9 mouse cellular contexts compared by ENCODE assay signal in the genomic region with DNA sequence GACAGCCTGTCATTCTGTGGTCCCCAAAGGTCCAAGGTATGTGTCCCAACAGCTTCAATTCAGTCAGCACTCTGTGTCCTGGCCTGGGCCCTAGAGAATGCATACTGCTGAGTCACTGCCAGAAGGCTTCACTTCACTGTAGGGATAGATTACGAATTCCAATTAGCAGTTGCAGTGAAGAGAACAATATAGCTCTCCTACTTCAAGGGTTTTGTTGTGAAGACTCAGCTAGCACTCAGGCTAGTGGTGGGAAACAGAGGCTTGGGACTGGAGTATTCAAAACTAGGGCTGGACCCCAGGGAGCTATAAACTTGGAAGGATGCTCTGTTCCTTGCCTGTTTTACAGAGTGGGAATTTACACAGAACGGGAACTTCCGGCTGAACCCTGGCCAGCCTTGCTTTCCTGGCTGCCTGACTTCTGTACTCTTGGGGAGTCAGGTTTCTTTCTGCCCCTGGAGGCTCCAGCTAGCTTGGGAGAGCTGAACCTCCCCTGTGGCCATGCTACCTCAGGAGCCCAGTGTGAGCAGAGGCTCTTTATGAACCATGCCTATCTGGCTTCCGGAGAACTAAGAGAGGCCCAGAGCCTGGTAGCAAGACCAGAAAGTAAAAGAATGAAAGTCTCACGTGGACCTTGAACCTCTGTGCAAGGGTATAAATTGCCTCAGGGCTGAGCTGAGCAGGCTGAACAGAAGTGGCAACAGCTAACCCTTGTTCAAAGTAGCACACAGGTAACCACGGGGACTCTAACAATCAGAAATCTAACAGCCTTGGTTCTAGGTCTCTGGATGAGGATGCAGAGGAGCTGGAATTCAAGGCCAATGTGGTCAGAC. TPM values are rescaled to one million over a fixed set of nuclear protein-coding genes. Genes with fewer than 3 reads are reported as not detected.
A peak's percentile ranks its signal among the peaks of the same experiment; 100 is the strongest.
DNase-seq lines count a peak whose midpoint lies in the region; ATAC-seq lines count a peak whose summit lies in the region.
"Had no signal": no experiment of that assay in that cellular context is flagged by ENCODE, and none has a peak within 500 bp of the region (broad histone marks: within the 10 kb centered on the region; RNA-seq: fewer than 3 reads in every experiment).

No protein-coding gene starts in this region.

- WGBS in forebrain, embryonic 10.5 days = 60% methylated on average over 6 of the region's 6 CpGs
- 55% methylated on average over 6 of the region's 6 CpGs for WGBS in forebrain, embryonic 15.5 days
- WGBS in heart, embryonic 11.5 days (ENCODE audit: insufficient replicate concordance) = 52% methylated on average over 6 of the region's 6 CpGs

- no peaks in the 10 kb centered on the region for H3K27me3 ChIP-seq in forebrain, embryonic 10.5 days (ENCODE audit: poor library complexity, severe bottlenecking)
- no peaks in the 10 kb centered on the region for H3K27me3 ChIP-seq in forebrain, embryonic 15.5 days
- no peaks in the 10 kb centered on the region for H3K27me3 ChIP-seq in heart, embryonic 11.5 days (ENCODE audit: control insufficient read depth, insufficient read depth, low read length)
- H3K27me3 ChIP-seq: hindbrain, embryonic 15.5 days had no signal

- H3K9ac ChIP-seq in forebrain, embryonic 15.5 days (replicated peaks) = no peak overlapping the region
- 0 out of 2 replicates have a peak overlapping the region, but pooled peaks have one; percentile 0 for H3K9ac ChIP-seq in heart, embryonic 11.5 days (ENCODE audit: low read depth, low read length)
- H3K9ac ChIP-seq: hindbrain, embryonic 15.5 days had no signal

- H3K9me3 ChIP-seq in forebrain, embryonic 10.5 days = no peaks in the 10 kb centered on the region
- H3K9me3 ChIP-seq in forebrain, embryonic 15.5 days = no peaks in the 10 kb centered on the region
- no peaks in the 10 kb centered on the region for H3K9me3 ChIP-seq in heart, embryonic 11.5 days (replicated peaks; ENCODE audit: control insufficient read depth, low read length)
- H3K9me3 ChIP-seq: hindbrain, embryonic 15.5 days had no signal

- H3K4me1 ChIP-seq in forebrain, embryonic 10.5 days = peaks cover 11% of the 10 kb centered on the region
- H3K4me1 ChIP-seq in forebrain, embryonic 15.5 days = no peaks in the 10 kb centered on the region
- peaks cover 11% of the 10 kb centered on the region for H3K4me1 ChIP-seq in heart, embryonic 11.5 days (ENCODE audit: control insufficient read depth, insufficient read depth, low read length)
- H3K4me1 ChIP-seq: hindbrain, embryonic 15.5 days had no signal

- peak overlapping the region; percentile 70 for H3K27ac ChIP-seq in forebrain, embryonic 10.5 days
- no peak overlapping the region for H3K27ac ChIP-seq in forebrain, embryonic 15.5 days (replicated peaks)
- peak overlapping the region; percentile 59 for H3K27ac ChIP-seq in heart, embryonic 11.5 days (ENCODE audit: low read depth, low read length)
- H3K27ac ChIP-seq: hindbrain, embryonic 15.5 days had no signal

- H3K4me2 ChIP-seq in forebrain, embryonic 15.5 days (replicated peaks) = no peak overlapping the region
- no peak overlapping the region for H3K4me2 ChIP-seq in heart, embryonic 11.5 days
- H3K4me2 ChIP-seq: hindbrain, embryonic 15.5 days had no signal

- H3K4me3 ChIP-seq in forebrain, embryonic 10.5 days = no peak overlapping the region
- no peak overlapping the region for H3K4me3 ChIP-seq in forebrain, embryonic 15.5 days
- no peak overlapping the region for H3K4me3 ChIP-seq in heart, embryonic 11.5 days (ENCODE audit: low read depth, low read length)
- H3K4me3 ChIP-seq: hindbrain, embryonic 15.5 days had no signal

- DNase-seq in forebrain, embryonic 10.5 days (ENCODE audit: extremely low spot score, low spot score) = no peak
- DNase-seq in c-Kit-negative CD71-positive TER-119-positive erythroid progenitor cells, embryonic 14.5 days (ENCODE audit: low read depth, low spot score) = peak; percentile 49
- DNase-seq in kidney, postnatal 25 days = peak; percentile 55 to 68
- DNase-seq in testis, postnatal 10 days (ENCODE audit: low spot score) = peak; percentile 43
- DNase-seq in frontal cortex, postnatal 25 days (ENCODE audit: low spot score in 2 of 2) = no peak
- DNase-seq in B cell, adult 2 months = no peak

- no peaks in the 10 kb centered on the region for H3K36me3 ChIP-seq in forebrain, embryonic 10.5 days (replicated peaks)
- no peaks in the 10 kb centered on the region for H3K36me3 ChIP-seq in forebrain, embryonic 15.5 days
- H3K36me3 ChIP-seq in heart, embryonic 11.5 days (ENCODE audit: control insufficient read depth, insufficient read depth, low read length) = no peaks in the 10 kb centered on the region
- H3K36me3 ChIP-seq: hindbrain, embryonic 15.5 days had no signal

- ATAC-seq in forebrain, embryonic 15.5 days (replicated peaks) = no peak
- no peak for ATAC-seq in heart, embryonic 11.5 days (replicated peaks; ENCODE audit: insufficient number of reproducible peaks, low FRiP score, low TSS enrichment)

RNA-seq across cellular contexts. Expression of gene Mrvi1, which starts 40.3 kb away (rescaled TPM):
- polyA plus RNA-seq in forebrain, embryonic 10.5 days (2016; fragmentation: Nextera tagmentation; extraction: Ambion mirVana) = 0.87 and 1.2 TPM in 2 replicates
- 0.55 and 0.87 TPM in 2 replicates for polyA plus RNA-seq in forebrain, embryonic 15.5 days (2015; fragmentation: Nextera tagmentation; extraction: Ambion mirVana)
- 6.6 and 7.4 TPM in 2 replicates for polyA plus RNA-seq in heart, embryonic 11.5 days (2014; fragmentation: Nextera tagmentation; extraction: Ambion mirVana)

Comparison
In these comparisons a context has a peak if more than half of its experiments do, and no peak if none do; other contexts are left out.
1. DNase-seq: peak in c-Kit-negative CD71-positive TER-119-positive erythroid progenitor cells, embryonic 14.5 days (single experiment), kidney, postnatal 25 days (2 of 2) and testis, postnatal 10 days (single experiment); none in forebrain, embryonic 10.5 days (single experiment), frontal cortex, postnatal 25 days (0 of 2) and B cell, adult 2 months (0 of 2).